Mouse (Mus musculus) kidney, adult 2 months (tissue): ENCODE data around the gene Cd300lg.

Source experiments
- CTCF ChIP-seq: fragments of 200-500 bp; conservative IDR thresholded peaks from 2 replicates; pipeline ENCODE4 v1.5.1; 2011; ENCODE audit warnings: low read depth, mild to moderate bottlenecking, control low read depth, low read length, moderate library complexity, mixed read lengths; ENCODE audit not compliant: insufficient read depth, insufficient read length
- POLR2A ChIP-seq: fragments of 200-500 bp; IDR thresholded peaks from one replicate; pipeline ENCODE4 v1.6.1; 2011; ENCODE audit warnings: low read depth, low read length, control low read depth

DNA sequence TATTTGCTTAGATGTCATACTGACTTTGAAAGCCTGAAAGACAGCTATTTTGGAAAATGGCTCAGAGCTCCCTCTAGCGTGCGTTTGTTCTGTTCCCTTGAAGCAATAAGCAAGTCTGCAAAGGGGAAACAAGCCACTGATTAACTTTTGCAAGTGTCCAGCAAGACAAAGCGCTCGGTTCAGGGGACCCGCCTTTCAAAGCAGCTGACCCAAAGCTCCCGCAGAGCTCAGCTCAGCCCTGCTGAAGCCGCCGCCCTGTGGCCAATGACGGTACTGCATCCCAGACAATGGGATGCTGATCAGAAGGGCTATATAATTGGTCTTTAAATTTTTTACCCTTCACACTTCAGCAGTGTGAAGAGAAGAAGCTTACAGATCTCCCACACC lies 1.2 kb upstream of the Cd300lg start:
- TF ChIP-seq POLR2A, result no peak
- peak; percentile 85 for TF ChIP-seq CTCF
